Mouse (Mus musculus) midbrain, embryonic 12.5 days (tissue): Measurements from ENCODE around the gene Bptf. TPM values are rescaled to one million over a fixed set of nuclear protein-coding genes. Genes with fewer than 3 reads are reported as not detected.
"Not testable (repeated sequence)": the region's sequence is repeated elsewhere in the genome, so short reads cannot be mapped to it uniquely, and the experiment has no call there.

ENCODE experiments used
- ATAC-seq: fragments of 200-750 bp; cut with Nextera tagmentation; 2 replicates; pipeline ENCODE4 v1.8.0; 2017; ENCODE audit warnings: low read depth, moderate TSS enrichment, moderate library complexity; ENCODE audit not compliant: low FRiP score
- H3K27ac ChIP-seq: fragments of 300-500 bp; sonication (generic); replicated peaks from 2 replicates; pipeline ENCODE4 v1.5.1; 2016; ENCODE audit warnings: mild to moderate bottlenecking
- H3K27me3 ChIP-seq: fragments of 300-500 bp; sonication (generic); 2 replicates; pipeline ENCODE4 v1.6.1; 2016; ENCODE audit warnings: mild to moderate bottlenecking
- H3K36me3 ChIP-seq: fragments of 300-500 bp; sonication (generic); 2 replicates; pipeline ENCODE4 v1.6.1; 2016
- H3K4me1 ChIP-seq: fragments of 300-500 bp; sonication (generic); 2 replicates; pipeline ENCODE4 v1.6.1; 2016
- H3K4me2 ChIP-seq: fragments of 300-500 bp; sonication (generic); replicated peaks from 2 replicates; pipeline ENCODE4 v1.6.1; 2016; ENCODE audit warnings: mild to moderate bottlenecking, moderate library complexity
- H3K4me3 ChIP-seq: fragments of 300-500 bp; sonication (generic); 2 replicates; pipeline ENCODE4 v1.5.1; 2016; ENCODE audit warnings: mild to moderate bottlenecking
- H3K9ac ChIP-seq: fragments of 300-500 bp; sonication (generic); replicated peaks from 2 replicates; pipeline ENCODE4 v1.6.1; 2016; ENCODE audit warnings: mild to moderate bottlenecking, moderate library complexity
- H3K9me3 ChIP-seq: fragments of 300-500 bp; sonication (generic); 2 replicates; pipeline ENCODE4 v1.6.1; 2016; ENCODE audit warnings: mild to moderate bottlenecking
- WGBS: fragments of 180-500 bp; shearing (Covaris S2); methylation state at CpG from one replicate; pipeline ENCODE4 v1.1.7; 2016; 5-methylcytosine and 5-hydroxymethylcytosine counted together
- polyA plus RNA-seq: library from polyadenylated mRNA; unstranded; fragments of >200 nt; fragmentation: Nextera tagmentation; extraction: Ambion mirVana; gene quantifications from 2 replicates; pipeline ENCODE4 v1.2.1, GENCODE M21; 2016

Gene Bptf
- polyA plus RNA-seq, 1 experiment from 2014 or later = 44.0 TPM

DNA sequence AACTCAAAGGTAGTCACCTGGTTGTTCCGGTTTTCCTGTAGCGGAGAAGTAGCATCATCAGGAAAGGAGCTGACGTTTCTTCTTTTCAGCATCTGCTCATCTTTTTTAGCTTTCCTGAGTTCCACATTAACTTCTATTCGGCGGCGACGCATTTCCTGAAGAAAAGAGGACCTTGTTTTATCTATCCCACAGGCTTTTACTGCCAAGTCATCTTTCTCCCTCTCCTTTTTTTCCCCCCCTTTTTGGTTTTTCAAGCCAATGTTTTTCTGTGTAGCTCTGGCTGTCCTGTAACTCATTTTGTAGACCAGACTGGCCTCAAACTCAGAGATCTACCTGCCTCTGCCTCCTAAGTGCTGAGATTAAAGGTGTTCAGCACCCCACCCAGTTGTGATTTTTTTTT lies 135.4 kb downstream of the Bptf start:
- not testable (repeated sequence) for H3K27ac ChIP-seq, H3K9me3 ChIP-seq, H3K9ac ChIP-seq, H3K27me3 ChIP-seq, ATAC-seq
- H3K4me1 ChIP-seq = peaks cover 13% of the 10 kb centered on the region
- H3K4me2 ChIP-seq = peak overlapping the region; percentile 64
- 0 out of 2 replicates have a peak overlapping the region, but pooled peaks have one; percentile 82 for H3K4me3 ChIP-seq
- H3K36me3 ChIP-seq = peaks cover 53% of the 10 kb centered on the region
- 95% methylated on average over 7 of the region's 7 CpGs for WGBS

GRCm38 (mm10) chr11:106994246-106995085 lies 137.5 kb downstream of the Bptf start:
- no peak overlapping the region for H3K27ac ChIP-seq
- H3K4me3 ChIP-seq = no peak overlapping the region
- 83% methylated on average over 3 of the region's 3 CpGs for WGBS
- H3K9ac ChIP-seq = no peak overlapping the region
- peaks cover 11% of the 10 kb centered on the region for H3K4me1 ChIP-seq
- H3K27me3 ChIP-seq = no peaks in the 10 kb centered on the region
- no peak overlapping the region for H3K4me2 ChIP-seq
- H3K36me3 ChIP-seq = peaks cover 72% of the 10 kb centered on the region
- H3K9me3 ChIP-seq = no peaks in the 10 kb centered on the region
- no peak for ATAC-seq

- no peak overlapping the region; the same call in 1 of the 2 replicates for H3K27ac ChIP-seq
- peaks cover 56% of the 10 kb centered on the region for H3K36me3 ChIP-seq
- 96% methylated on average over 2 of the region's 2 CpGs for WGBS
These were observed 144.5 kb downstream of the Bptf start for GRCm38 (mm10) chr11:106987384-106987783.

DNA sequence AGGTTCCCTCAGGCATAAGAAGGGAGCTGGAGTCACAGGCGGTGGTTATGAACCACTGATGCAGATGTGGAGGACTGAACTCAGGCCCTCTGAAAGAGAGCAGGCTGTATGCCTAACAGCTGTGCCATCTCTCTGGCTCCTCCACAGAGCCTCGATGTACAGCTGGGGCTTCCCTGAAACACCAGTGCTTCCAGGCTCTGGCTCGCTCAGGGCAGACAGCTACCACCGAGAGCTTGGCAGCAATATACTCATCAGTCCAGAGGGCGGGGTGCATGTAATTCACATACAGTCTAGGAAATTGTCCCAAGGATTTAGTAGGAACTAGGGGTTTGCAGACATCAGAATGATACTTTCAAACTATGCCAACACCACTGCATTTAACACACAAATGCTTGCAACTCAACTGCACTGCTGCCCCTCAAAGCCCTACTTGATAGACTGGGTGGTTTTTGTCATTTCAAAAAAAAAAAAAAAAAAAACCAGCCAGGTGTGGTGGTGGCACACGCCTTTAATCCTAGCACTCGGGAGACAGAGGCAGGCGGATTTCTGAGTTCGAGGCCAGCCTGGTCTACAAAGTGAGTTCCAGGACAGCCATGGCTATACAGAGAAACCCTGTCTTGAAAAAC lies 145.8 kb downstream of the Bptf start:
- H3K36me3 ChIP-seq = peaks cover 44% of the 10 kb centered on the region
- H3K9me3 ChIP-seq, H3K4me3 ChIP-seq, H3K9ac ChIP-seq, H3K27me3 ChIP-seq, ATAC-seq, H3K4me1 ChIP-seq, H3K4me2 ChIP-seq, H3K27ac ChIP-seq: not testable (repeated sequence)
- WGBS = 88% methylated on average over 9 of the region's 9 CpGs

More at GRCm38 (mm10) chr11:106987384-106987783, 144.5 kb downstream of the Bptf start:
- Histone ChIP-seq H3K9me3 (no peaks in the 10 kb centered on the region), H3K4me3 (no peak overlapping the region), H3K27me3 (no peaks in the 10 kb centered on the region), H3K9ac (no peak overlapping the region), H3K4me1 (no peaks in the 10 kb centered on the region), H3K4me2 (no peak overlapping the region)
- ATAC-seq = no peak

Other genes with a start within 250 kb of the Bptf start
- gene Smurf2, start 211.4 kb downstream of the Bptf start, polyA plus RNA-seq = 17.8 and 17.9 TPM in 2 replicates
- 491 and 516 TPM in 2 replicates for gene Kpna2, start 132.6 kb downstream of the Bptf start, polyA plus RNA-seq
- gene 1810010H24Rik, start 106.4 kb downstream of the Bptf start, polyA plus RNA-seq = 3.4 and 3.8 TPM in 2 replicates
- gene Nol11, start 57.3 kb upstream of the Bptf start, polyA plus RNA-seq = 67.6 and 69.2 TPM in 2 replicates